Mouse (Mus musculus) cerebellum, postnatal 25 days (tissue): ENCODE results near the gene Pkdrej.
"Not testable (repeated sequence)": the region's sequence is repeated elsewhere in the genome, so short reads cannot be mapped to it uniquely, and the experiment has no call there.

Experiments
- DNase-seq, 2 experiments: peaks; one replicate each; pipeline ENCODE4 v3.0.0; 2021; ENCODE audit warnings: mixed read lengths in 2 of 2

Gene Pkdrej

DNA sequence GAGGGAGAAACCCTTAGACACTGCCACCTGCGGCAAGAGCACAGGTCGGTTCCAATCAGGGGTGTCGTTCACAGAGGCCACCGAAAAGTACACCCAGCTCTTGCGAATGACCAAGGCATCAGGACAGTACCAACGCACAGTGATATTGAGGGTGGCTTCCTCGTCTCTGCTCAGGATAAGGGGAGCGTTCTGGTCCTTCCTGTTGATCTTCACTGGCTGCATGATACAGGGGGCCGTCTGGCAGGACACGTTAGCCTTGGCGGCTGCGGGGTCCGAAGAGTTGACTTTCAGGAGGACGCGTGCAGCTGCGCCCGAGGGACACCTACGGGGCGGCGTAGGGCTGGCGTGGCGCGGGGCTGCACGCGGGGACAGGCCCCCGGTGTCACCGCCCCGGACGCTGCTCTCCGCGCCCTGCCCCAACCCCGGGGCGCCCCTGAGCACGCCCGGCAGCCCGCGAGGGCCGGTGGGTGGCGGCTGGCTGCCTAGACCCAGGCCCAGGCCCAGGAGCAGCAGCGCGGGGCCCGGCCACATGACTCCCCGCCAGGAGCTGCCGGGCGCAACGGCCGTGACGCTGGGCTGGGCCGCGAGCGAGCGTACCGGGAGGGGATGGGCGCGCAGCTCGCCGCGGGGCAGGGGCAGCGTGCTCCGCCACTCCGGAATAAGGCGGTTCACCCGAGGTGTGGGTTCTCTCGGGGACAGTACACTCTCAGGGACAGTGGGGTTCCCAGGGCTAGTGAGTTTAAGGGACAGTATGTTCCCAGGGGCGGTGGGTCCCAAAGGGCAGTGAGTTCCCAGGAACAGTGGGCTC, at the start of gene Pkdrej:
Gene Pkdrej (minus strand): TSS at position 532 of the 808 bp plus-strand sequence.
- peak; percentile 69 to 72 for DNase-seq

DNA sequence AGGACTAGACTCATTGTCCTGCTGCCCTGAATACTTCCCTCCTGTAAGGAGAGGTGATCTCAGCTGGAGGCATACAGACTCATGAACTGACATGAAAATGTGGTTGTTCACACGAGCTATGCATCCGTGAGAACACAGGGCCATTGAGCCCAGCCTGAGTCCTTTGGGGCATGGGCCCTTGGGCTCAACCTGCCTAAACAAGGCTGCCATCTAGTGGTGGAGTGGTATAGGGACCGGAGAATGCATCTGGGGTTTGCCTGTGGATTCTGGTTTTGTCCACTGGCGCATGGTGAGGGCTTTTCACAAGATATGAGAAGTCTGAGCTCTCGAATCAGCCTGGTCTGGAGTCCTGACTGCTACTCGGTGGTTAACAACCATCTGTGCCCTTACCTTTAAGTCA, 46.2 kb upstream of the Pkdrej start:
- DNase-seq, result peak; percentile 78 to 86

DNA sequence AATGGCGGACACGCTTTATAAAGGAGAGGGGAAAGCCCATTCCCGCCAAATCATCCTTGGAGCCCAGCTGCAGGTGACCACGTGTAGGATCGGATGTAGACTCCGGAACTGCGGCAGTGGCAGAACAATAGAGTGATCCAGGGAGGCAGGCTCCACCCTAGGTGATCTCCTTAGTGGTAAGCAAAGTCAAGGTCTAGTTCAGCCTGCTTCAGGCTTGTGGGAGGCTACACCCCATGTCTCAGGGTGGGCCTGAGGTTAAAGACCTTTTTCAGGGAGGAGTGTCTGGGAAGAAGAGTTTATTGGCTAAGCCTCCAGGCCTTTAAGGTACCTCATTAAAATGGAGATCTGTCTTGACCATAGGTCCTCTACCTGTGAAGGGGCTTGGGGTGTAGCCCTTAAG, 44.4 kb upstream of the Pkdrej start:
- DNase-seq, result not testable (repeated sequence)

DNA sequence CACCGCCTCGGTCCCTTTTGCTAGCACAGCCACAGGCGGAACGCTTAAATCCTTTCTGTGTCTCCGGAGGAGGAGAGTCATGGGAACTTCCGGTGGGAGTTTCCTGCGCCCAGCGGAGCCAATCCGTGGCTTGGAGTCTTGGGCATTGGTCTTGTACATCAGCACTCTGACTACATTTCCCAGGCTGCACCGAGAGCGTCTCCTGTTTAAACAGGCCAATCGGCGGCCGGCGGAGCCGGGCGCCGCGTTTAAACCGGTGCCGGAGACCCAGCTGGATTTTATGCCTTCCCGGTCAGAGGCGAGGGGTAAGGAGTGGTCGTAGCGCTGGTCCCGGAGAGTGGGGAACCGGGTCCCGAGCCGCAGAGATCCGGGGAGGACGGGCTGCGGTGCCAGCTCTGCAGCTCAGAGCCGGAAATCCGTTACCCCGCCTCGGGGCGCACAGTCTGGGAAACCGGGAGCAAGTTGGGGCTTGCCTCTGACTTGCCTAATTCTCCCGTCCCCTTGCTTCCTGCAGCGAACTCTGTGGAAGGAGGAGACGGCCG, 38.0 kb upstream of the Pkdrej start, which contains the start of gene Gtse1:
Gene Gtse1 (plus strand): TSS at position 256 of the 542 bp plus-strand sequence.
- peak; percentile 92 to 94 for DNase-seq

DNA sequence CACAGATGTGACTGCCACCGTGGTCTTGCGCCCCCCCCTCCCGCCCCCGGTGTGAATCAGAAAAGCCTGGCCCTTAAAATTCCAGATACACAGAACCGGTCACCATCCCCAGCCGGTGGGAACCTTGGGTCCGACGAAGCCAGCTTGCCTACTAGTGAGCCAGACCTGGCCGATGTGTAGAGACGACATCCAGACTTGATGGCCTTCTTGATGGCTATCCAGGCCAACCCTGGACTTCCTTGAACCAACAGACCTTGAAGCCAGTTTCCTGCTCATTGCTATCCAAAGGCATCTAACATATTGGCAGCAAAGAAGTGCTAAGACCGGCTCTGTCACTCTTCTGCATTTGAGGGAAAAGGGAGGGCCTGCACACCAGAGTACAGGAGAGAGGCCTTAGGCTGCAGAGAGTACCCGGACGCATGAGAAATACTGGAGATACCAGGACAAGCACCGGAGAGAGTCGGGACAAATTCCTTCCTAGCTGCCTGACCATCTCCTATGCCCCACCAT, 37.5 kb upstream of the Pkdrej start:
- peak in 1 of 2 experiments; percentile 52 for DNase-seq

DNA sequence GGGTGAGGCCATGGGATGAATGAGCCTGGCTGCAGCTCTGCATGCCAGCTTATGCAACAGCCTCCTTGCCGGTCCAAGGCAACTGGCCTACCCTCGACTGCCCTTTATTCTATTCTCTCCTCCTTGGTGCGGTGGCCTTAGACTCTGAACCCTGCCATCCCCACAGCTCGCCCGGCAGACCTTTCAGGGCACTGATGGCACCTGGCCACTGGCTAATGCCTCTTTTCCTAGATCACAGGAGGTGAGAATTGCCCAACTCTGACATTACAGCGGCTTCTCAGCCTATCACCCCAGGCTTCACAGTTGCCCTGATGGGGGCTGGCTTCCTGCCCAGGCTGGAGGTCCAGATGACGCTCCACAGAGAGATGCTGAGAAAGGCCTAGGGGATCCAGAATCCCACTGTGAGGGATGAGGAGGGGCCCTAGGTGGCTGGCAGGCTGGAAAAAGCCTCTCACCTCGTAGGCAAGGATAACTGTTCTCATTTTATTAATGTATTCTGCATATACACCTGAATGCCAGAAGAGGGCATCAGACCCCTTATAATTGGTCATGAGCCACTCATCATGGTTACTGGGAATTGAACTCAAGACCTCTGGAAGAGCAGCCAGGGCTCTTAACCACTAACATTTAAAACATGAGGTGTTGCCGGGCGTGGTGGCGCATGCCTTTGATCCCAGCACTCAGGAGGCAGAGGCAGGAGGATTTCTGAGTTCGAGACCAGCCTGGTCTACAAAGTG, 30.3 kb upstream of the Pkdrej start:
- peak; percentile 53 to 58 for DNase-seq

DNA sequence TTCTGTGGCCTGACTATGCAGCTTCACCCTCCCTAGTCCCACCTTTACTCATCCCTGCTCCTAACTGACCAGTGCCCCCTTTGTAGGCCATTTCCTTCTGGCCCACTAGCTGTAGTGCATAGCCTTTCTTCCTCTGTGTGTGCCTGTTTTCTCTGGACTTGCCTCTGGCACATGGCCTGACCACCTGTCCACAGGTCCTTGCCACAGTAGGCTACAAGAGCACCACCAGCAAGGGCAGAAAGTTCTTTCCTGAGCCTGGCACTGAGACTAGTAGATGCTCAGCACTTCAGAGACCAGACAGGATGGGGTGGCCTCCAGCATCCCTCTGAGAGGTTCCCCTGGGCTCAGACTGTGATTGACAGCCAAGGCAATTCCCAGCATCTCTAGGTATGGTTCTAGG, 23.5 kb upstream of the Pkdrej start:
- peak; percentile 74 to 81 for DNase-seq

DNA sequence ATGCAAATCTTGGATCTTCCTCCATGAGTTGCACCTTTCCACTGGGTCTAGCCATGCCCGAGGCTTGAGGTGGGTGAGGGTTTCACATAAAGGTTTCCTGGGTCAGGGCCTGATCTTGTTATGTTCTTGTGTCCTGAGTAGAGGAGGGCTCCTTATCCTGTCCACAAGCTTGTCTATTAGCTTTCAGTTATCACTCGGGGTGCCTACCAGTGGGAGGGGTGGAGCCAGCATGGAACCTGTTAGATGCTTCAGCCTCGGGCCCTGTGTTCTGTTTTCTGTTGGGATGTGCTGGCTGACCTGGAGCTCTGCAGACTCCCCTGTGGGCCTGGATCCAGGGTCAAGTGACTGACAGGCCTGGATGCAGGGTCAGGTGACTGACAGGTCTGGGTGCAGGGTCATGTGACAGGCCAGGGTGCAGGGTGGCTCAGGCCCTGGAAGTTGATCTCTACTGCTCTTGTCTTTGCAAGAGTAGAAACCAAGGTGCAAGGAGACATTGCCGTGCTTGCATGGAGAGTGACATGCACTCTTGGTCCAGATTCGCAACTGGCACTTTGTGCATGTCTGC, 20.3 kb upstream of the Pkdrej start:
- no peak for DNase-seq

DNA sequence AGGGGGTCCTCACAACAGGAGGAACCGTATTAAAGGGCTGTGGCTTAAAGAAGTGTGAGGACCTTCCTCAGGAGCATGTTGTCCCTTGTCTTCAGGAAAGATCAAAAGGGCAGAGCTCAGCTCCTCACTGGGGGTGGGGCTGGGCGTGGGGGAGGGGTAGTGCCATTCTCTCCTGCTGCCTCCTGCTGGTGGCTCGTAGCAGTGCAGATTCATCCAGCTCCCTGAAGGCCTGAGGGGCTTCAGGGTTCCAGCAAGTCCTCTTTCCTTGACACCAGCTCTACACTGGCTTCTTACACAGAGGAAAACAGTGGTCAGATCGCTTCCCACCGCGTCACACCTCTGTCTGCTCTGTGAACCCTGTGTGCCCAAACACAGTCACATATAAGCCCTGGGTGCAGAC, 19.4 kb upstream of the Pkdrej start:
- peak in 1 of 2 experiments; percentile 37 for DNase-seq

DNA sequence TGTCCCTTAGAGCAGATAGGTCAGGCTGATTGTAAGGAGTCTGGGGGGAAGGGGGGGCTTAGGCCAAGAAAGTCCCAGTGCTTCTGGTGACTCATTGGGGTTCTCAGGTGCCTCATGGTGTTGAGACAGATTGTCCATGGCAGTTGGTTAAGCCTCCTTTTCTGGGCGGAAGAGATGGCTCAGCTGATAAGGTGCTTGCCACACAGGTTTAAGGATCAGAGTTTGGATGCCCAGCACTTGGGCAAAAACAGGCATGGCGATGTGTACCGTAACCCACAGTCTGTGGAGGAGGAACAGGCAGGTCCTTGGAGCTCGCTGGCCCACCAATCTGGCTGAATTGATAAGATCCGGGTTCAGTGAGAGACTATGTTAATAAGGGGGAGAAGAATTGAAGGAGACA, 15.4 kb upstream of the Pkdrej start:
- DNase-seq, result no peak

DNA sequence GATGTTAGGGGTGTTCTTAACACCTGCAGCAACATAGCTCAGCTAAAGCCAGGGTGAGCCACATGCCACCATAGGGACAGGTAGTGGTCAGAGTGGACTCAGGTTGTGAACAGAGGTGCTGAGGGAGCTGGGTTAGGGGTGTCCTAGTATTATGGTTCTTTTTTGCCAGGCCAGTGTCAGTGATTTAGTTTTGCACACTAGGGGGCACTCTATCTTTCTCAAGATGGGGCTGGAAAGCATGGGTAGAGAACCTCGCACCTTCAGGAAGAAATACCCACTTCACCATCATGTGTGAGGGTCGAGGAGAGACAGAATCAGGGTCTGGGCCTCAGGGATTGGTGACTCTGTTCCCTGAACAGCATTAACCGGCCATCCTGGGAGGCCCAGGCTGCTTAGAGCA, 13.8 kb upstream of the Pkdrej start:
- no peak for DNase-seq

DNA sequence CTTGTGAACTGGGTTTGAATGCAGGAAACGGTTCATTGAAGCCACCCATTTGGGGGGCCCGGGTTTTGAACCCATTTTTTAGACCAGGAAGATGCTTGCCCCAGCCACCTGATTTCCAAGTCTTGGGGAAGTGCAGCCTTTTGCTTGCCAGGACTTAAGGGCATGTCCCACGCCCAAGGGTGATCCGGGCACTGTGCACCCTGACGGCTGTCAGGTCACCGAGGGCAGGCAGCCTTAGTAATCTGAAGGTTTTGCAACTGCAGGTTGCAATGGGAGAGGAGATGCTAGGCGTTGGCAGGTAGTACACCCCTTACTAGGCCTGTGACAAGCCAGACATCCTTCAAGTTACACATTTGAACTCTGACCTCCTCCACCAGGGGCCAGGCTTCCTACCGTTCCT, 11.1 kb upstream of the Pkdrej start:
- DNase-seq, result no peak

DNA sequence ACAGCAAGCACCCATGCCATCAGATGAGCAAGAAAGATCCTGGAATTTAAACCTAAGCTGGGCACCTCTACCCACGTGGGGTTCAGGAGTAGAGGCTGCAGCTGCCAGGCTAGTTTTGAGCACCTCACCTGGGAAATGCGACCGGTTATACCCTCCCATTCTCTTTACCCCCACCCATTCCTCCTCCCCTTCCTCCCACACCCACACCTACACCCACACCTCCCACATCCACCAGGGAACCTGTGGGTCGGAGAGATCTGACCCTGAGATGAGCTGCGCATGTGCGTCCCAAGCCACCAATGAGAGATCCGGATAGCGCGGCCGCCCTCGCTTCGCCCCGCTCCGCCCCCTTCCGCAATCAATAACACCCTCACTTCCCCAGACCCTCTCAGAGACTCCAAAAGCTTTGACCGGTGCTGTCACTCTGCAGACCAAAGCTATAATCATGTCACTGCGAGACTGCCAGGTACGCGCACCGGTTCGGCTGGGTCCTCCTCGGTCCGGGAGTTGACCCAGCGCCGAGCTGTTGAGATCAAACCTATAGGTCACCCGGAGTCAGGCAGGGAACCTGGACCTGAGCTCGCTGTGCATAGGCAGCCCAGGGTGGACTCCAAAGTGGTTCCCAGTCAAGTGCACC, 10.5 kb upstream of the Pkdrej start, which contains the start of gene Ttc38:
Gene Ttc38 (plus strand): TSS at position 353 of the 637 bp plus-strand sequence.
- DNase-seq, result peak; percentile 89 to 91

DNA sequence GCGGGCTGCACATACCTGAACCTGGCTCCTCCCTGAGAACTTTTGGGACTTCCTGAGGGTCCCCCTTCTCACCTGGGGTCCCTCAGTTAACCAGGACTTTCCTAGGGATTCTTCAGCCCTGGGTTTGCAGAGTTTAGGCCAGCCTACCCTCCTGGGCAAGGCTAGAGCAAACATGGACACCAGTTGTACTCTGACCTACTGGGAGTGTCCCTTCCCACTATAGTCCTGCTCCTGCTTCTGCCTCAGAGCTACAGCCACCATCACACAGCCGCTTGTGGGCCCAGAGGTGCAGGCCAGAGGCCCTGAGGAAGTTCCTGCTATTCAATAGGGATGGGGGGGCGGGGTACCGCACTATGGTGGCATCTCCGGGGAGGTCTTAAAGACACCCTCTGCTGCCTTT, 7.9 kb upstream of the Pkdrej start:
- no peak for DNase-seq

DNA sequence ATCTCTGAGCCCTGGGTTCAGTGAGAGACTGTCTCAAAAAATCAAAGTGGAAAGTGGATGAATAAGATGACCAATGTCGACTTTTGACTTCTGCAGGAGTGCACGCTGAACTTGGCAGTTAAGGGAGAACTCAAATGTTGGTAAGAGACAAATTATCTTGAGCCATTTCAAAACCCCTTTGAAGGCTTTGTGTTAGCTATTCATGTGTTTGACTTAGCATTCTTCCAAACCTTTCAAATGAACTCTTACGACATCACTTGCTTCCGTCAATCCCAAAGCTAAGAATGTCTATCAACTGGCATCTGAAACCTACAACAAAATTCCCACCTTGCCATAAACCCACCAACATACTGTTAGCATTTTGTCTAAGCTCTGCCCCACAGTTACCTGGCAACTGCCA, 6.5 kb upstream of the Pkdrej start:
- DNase-seq, result no peak

DNA sequence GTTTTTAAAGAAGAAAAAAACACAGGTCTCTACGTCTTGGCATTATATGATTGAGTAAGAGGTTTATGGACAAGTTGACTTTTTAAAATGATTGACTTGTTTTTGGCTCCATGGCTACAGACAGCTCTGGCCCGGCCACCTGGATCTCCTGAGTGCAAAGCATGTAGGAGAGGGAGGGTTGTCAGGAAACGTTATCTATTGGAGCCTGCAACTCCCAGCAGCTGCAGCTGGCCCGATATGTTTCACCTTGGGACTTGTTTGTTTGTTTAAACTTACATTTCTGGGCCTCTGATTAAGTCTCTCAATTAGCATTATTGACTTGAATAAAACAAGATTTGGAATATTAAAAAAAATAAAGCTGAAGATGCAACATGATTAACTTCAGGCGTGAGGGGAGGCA, 5.1 kb upstream of the Pkdrej start:
- no peak for DNase-seq

DNA sequence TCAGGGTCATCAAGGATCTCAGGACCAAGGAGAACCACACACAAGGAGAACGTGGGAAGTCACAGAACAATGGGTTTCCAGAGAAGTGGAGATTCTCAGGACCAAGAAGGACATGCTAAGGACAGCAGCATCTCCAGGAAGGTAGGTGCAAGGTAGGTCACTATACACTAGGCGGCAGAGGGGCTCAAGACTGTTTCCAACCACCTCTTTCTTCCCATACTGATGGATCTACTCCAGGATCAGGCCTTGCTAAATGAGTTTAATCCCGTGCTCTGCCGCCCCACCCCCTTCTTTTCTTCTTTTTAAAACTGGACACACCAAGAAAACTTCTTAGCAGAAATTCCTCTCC, 451 bp upstream of the Pkdrej start:
- DNase-seq, result peak in 1 of 2 experiments; percentile 33

DNA sequence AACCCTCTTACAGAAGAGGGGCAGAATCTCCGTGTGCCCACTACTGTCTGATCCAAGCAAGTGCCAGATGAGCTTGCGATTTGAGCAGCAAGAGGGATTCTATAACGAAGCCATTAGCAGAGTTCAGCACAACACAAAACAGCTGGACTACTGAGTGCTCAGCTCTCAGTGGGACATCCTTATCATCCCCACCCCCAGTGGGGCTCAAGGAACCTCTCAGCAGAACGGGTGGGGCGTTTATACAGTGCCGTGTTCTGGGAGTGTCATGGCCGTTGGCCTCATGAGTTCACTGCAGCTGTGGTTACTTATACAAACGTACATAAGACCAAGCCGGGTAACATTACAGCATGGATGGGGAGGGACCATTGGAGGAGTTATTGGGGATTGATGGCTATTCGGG, 8.1 kb downstream of the Pkdrej start:
- DNase-seq, result no peak

DNA sequence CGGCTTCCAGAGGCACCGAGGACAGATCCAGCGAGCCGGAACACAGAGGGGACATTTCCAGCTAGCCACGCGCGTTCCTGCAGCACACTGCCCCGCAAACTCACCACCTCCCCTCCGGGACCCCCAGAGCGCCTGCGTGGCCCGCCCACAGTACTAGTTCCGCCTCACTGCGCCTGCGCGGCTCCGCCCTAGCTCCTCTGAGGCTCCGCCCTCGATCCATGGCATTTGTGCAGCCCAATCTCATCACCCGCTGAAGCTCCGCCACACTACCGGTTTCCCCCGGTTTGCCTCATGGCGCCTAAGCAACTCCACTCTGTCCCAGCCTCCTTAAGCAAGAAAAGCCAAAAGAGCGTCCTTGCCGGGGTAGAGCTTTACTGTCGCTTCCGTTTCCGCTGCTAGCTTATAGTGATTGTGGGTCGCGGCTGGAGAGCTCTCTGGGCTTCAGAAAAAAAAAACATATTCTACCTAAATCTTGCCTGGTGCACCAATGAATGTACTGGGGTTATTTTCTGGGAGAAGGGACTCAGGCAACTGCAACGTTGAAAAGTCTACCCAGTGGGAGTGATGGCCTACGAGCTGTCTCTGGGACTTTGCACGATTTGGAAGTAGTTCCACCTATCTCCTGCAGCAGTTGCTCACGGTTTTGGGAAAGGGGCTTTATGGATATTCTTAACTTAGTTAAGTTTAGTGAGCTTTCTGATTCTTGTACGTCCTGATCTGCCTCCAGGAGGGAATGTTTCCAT, 9.8 kb downstream of the Pkdrej start, which contains the start of gene Cdpf1:
Gene Cdpf1 (minus strand): TSS at position 163 of the 743 bp plus-strand sequence.
- peak; percentile 100 for DNase-seq

DNA sequence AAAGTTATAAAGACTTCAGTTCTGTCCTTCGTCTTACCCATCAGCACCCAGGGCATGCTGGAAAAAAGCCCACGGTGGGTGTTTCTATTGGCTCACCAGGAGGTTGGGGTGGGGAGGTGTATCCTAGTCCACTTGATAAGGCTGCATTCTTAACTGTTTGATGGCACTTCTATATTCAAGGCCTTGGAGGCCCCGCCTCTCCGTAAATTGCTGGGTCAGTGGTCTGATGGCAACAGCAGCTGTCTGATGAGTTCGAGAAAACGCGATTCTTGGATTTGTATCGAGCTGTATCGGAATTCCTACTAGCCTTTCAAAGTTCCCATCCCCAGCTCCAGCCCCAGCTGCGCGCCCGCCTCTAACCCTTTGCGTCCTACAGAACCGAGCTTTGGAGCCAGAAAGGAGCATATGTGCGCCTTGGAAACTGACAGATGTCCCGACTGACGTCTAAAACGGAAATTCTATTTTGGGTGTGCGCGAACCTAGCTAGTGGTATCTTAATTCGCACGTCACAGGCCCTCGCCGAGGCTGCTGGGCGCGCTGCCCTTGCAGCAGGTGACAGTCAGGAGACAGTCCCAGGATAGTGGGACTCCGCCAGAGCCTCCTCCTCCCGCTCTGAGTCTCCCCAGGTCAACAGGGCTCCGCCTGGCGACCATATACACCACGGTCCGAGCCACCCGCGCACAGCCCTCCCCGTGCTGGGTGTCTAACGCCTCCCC, 10.6 kb downstream of the Pkdrej start:
- peak; percentile 89 to 90 for DNase-seq

DNA sequence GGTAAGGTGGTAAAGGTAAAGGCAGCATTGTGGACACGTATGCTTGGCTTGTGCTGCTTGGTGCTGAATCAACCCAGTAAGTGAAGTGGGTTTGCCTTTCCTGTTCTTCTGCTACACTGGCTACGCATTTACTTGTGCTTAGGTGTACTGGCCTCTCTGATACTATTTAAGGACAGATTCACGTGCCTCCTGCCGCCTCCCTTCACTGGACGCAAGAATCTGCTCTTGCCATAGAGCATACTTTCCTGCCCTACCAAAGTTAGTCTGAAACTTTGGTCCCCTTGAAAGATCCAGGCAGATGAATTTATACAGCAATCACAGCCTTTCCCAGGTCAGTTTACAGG, 11.1 kb downstream of the Pkdrej start:
- DNase-seq, result no peak
